Mouse (Mus musculus) forebrain, embryonic 14.5 days (tissue): ENCODE results near the gene Trappc10. TPM values are rescaled to one million over a fixed set of nuclear protein-coding genes. Genes with fewer than 3 reads are reported as not detected.

ENCODE experiments used
- ATAC-seq: fragments of 200-750 bp; cut with Nextera tagmentation; 2 replicates; pipeline ENCODE4 v1.8.0; 2017; ENCODE audit warnings: mild to moderate bottlenecking, moderate library complexity
- DNase-seq: peaks from one replicate; pipeline ENCODE4 v3.0.0-alpha.2; 2015; ENCODE audit warnings: low spot score
- H3K27ac ChIP-seq: fragments of 300-500 bp; sonication (generic); 2 replicates; pipeline ENCODE4 v1.5.1; 2014; ENCODE audit warnings: low read depth, mild to moderate bottlenecking, control low read depth, low read length, moderate library complexity
- H3K27me3 ChIP-seq: fragments of 300-500 bp; sonication (generic); replicated peaks from 2 replicates; pipeline ENCODE4 v1.6.1; 2014; ENCODE audit warnings: low read length, control low read depth, mixed read lengths; ENCODE audit not compliant: control insufficient read depth, insufficient read depth
- H3K36me3 ChIP-seq: fragments of 300-500 bp; sonication (generic); 2 replicates; pipeline ENCODE4 v1.6.1; 2014; ENCODE audit warnings: low read length, control low read depth; ENCODE audit not compliant: control insufficient read depth, insufficient read depth
- H3K4me1 ChIP-seq: fragments of 300-500 bp; sonication (generic); 2 replicates; pipeline ENCODE4 v1.6.1; 2014; ENCODE audit warnings: antibody characterized with exemption, low read length, control low read depth; ENCODE audit not compliant: control insufficient read depth, insufficient read depth
- H3K4me2 ChIP-seq: fragments of 300-500 bp; sonication (generic); 2 replicates; pipeline ENCODE4 v1.6.1; 2014; ENCODE audit warnings: mild to moderate bottlenecking, control low read depth, low read length
- H3K4me3 ChIP-seq: fragments of 300-500 bp; sonication (generic); 2 replicates; pipeline ENCODE4 v1.5.1; 2014; ENCODE audit warnings: low read depth, low read length, control low read depth
- H3K9ac ChIP-seq: fragments of 300-500 bp; sonication (generic); 2 replicates; pipeline ENCODE4 v1.6.1; 2014; ENCODE audit warnings: mild to moderate bottlenecking, low read length, control low read depth, moderate library complexity
- H3K9me3 ChIP-seq: fragments of 300-500 bp; sonication (generic); replicated peaks from 2 replicates; pipeline ENCODE4 v1.6.1; 2016; ENCODE audit warnings: low read length, control low read depth, mixed read lengths; ENCODE audit not compliant: control insufficient read depth
- WGBS: fragments of 180-500 bp; shearing (Covaris S2); extraction: QIAGEN DNeasy Blood & Tissue Kit; methylation state at CpG from one replicate; pipeline ENCODE4 v1.1.7; 2014; 5-methylcytosine and 5-hydroxymethylcytosine counted together
- polyA plus RNA-seq: library from polyadenylated mRNA; unstranded; fragments of >200 nt; fragmentation: Nextera tagmentation; extraction: Ambion mirVana; gene quantifications from 2 replicates; pipeline ENCODE4 v1.2.1, GENCODE M21; 2014

The Trappc10 gene
- polyA plus RNA-seq, 1 experiment from 2014 or later, result 19.9 TPM

DNA sequence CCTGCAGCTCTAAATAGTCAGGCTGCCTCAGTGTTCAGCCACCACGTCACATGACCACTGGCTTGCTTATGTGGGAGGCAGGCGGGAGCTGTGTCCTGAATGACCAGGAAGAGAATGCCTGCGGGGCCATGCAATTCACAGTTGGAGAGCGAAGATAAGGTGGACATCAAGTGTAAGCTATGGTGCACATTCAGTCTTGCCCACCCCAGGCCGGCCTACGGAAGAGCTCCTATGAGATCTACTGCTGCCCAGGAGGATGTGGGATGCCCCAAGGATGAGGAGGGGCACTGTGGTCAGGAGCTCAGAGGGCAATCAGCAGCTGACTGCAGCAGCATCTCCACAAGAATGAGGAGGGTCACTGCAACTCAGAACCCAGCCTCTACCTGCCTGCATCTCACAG is 41.0 kb upstream of the Trappc10 start:
- WGBS, result 88% methylated on average over 6 of the region's 6 CpGs
- DNase-seq, result no peak
- Histone ChIP-seq H3K4me1 (no peaks in the 10 kb centered on the region), H3K27me3 (no peaks in the 10 kb centered on the region), H3K9ac (no peak overlapping the region), H3K4me2 (no peak overlapping the region), H3K36me3 (peaks cover 69% of the 10 kb centered on the region), H3K27ac (no peak overlapping the region), H3K9me3 (no peaks in the 10 kb centered on the region), H3K4me3 (no peak overlapping the region)
- ATAC-seq, result no peak

DNA sequence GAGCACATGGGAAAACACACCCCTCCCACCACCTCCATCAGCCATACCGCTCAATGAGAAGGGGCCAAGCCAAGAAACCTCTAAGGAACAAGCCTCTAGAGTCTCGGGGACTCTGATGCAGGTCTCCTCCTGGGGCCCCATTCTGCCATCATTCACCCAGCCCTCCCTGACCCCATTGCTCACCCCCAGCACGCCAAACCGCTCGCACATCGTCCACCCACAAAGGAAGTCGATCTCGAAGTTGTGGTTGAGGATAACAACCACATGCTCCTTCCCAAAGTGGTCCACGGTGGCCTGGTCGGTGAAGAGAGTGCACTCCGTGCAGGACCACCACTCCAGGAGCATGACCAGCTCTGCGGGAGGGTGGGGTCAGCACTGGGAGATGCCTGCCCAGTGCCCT is 40.4 kb upstream of the Trappc10 start:
- DNase-seq (no peak), ATAC-seq (no peak)
- Histone ChIP-seq H3K27me3 (no peaks in the 10 kb centered on the region), H3K36me3 (peaks cover 75% of the 10 kb centered on the region), H3K27ac (no peak overlapping the region), H3K9me3 (no peaks in the 10 kb centered on the region), H3K9ac (no peak overlapping the region), H3K4me2 (no peak overlapping the region), H3K4me1 (no peaks in the 10 kb centered on the region), H3K4me3 (no peak overlapping the region)
- WGBS, result 93% methylated on average over 12 of the region's 12 CpGs

DNA sequence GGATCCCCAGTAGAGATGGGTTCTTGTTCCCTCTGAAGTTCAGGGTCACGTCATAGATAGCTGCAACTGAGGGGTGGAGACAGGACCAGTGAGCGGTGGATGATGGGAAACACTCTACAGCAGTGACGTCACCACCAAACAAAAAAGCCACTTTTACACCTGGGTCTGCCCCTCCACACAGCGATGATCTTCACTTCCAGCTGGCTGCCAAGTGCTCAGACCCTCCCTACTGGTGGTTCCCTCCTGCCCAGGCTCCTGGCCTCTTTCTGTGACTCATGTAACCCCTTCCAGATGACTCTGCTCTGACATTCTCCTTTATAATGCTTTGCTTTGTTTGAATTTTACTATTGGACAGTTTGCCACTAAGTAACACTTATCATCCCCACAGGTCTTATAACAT is 38.0 kb upstream of the Trappc10 start:
- Histone ChIP-seq H3K27me3 (no peaks in the 10 kb centered on the region), H3K36me3 (peaks cover 83% of the 10 kb centered on the region), H3K27ac (no peak overlapping the region), H3K4me1 (no peaks in the 10 kb centered on the region), H3K4me2 (no peak overlapping the region), H3K9ac (no peak overlapping the region), H3K9me3 (no peaks in the 10 kb centered on the region), H3K4me3 (no peak overlapping the region)
- no peak for ATAC-seq
- WGBS, result 91% methylated on average over 4 of the region's 4 CpGs
- no peak for DNase-seq

DNA sequence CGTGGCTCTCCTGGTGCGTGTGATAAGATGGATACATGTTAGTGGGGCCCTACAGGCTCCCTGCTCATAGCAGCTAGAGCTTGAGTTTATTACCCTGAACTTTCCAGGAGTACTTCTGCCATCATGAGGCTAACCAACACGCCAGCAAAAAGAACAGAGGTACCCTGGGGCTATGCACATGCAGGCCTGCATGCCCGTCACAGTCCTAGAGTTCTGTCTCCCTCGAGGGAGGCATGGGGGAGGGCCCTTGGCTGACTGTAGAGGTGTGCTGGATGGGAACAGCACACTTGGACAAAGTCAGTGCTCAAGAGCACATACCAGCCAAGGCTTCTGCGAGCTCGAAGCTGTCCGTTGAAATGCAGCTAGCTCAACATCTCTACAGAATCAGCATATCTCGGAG is 36.0 kb upstream of the Trappc10 start:
- Histone ChIP-seq H3K36me3 (peaks cover 80% of the 10 kb centered on the region), H3K9me3 (no peaks in the 10 kb centered on the region), H3K4me2 (no peak overlapping the region), H3K4me3 (no peak overlapping the region), H3K9ac (no peak overlapping the region), H3K27me3 (no peaks in the 10 kb centered on the region), H3K4me1 (no peaks in the 10 kb centered on the region), H3K27ac (no peak overlapping the region)
- no peak for DNase-seq
- no peak for ATAC-seq
- WGBS, result 88% methylated on average over 9 of the region's 9 CpGs

DNA sequence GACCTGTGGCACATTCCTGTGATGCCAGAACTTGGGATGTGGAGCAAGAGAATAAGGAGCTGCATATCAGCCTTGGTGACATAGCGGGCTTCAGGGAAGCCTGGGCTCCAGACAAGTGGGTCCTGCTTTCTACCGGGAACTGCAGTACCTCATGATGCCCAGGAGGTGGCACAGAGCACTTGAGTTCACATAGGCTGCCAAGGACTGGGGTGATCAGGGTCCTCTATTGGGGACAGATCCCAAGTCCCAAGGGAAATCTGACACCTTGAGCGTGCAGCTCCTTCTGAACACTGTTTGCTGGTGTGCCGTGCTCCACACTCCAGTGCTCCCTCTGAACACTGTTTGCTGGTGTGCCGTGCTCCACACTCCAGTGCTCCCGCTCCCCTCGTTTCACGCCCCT is 34.8 kb upstream of the Trappc10 start:
- no peak overlapping the region for H3K9ac ChIP-seq
- peaks cover 75% of the 10 kb centered on the region for H3K36me3 ChIP-seq
- 43% methylated on average over 8 of the region's 8 CpGs for WGBS
- no peaks in the 10 kb centered on the region for H3K27me3 ChIP-seq
- DNase-seq (peak; percentile 86), ATAC-seq (peak; percentile 84)
- no peak overlapping the region for H3K4me3 ChIP-seq
- no peaks in the 10 kb centered on the region for H3K4me1 ChIP-seq
- no peaks in the 10 kb centered on the region for H3K9me3 ChIP-seq
- no peak overlapping the region for H3K27ac ChIP-seq
- no peak overlapping the region for H3K4me2 ChIP-seq

DNA sequence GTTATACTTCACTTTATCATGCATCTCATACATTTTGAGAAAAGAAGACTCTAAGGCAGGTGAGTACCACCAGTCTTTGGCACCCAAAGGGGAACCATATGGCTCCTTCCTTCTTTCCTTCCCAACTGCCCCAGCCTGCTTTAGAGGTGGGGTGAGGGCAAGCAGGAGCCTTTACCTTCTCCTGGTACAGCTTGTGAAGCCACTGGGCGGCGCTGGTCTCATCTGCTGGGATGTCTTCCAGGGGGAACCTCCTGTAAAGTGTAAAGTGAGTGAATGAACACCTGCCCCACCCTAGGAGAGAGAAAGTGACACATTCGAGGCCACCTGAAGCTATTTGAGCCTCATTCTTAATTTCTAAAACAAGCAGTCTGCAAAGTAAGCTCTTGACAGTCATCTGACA is 33.4 kb upstream of the Trappc10 start:
- Histone ChIP-seq H3K9me3 (no peaks in the 10 kb centered on the region), H3K27ac (no peak overlapping the region), H3K4me2 (no peak overlapping the region), H3K36me3 (peaks cover 75% of the 10 kb centered on the region), H3K4me1 (no peaks in the 10 kb centered on the region), H3K27me3 (no peaks in the 10 kb centered on the region), H3K4me3 (no peak overlapping the region), H3K9ac (no peak overlapping the region)
- no peak for DNase-seq
- no peak for ATAC-seq
- WGBS, result 79% methylated on average over 3 of the region's 3 CpGs

DNA sequence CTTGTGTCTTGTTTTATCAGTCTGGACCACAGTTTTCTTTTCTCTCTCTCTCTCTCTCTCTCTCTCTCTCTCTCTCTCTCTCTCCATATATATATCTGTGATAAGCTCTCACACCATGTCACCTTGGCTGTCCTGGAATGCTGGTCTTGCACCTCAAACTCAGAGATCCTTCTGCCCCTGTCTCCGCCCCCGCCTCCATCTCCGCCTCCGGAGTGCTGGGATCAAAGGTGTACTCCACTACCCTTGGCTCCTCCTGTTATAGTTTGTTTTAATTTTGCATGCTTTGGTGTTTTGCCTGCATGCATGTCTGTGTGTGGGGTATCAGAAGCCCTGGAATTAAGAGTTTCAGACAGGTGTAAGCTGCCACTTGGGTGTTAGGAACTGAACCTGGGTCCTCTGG is 31.8 kb upstream of the Trappc10 start:
- Histone ChIP-seq H3K4me3 (no peak overlapping the region), H3K4me1 (no peaks in the 10 kb centered on the region), H3K27ac (no peak overlapping the region), H3K36me3 (peaks cover 71% of the 10 kb centered on the region), H3K27me3 (no peaks in the 10 kb centered on the region), H3K4me2 (no peak overlapping the region), H3K9ac (no peak overlapping the region), H3K9me3 (no peaks in the 10 kb centered on the region)
- no peak for DNase-seq
- WGBS, result 97% methylated on average over 4 of the region's 4 CpGs
- ATAC-seq, result no peak

DNA sequence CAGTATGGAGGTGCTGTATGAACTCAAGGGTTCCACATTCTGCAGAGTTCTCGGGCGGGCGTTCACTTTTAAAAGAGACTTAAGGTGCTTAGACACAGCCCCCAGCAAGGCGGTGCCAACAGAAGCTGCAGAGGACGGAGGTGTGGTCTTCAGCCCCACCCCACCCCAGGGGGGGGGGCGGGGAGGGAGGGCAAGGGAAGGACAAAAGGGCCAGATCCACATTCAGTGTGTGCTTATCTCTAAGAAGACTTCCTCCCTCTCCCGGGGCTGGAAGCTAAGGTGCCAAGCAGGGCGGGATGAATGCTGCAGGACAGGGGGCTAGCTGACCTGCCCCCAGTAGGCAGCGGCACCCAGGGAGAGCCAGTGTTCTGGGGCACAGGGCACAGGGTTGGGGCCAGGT is 28.5 kb upstream of the Trappc10 start:
- no peak overlapping the region for H3K4me2 ChIP-seq
- H3K4me3 ChIP-seq, result no peak overlapping the region
- DNase-seq, result no peak
- WGBS, result 26% methylated on average over 8 of the region's 9 CpGs
- H3K27ac ChIP-seq, result no peak overlapping the region
- H3K4me1 ChIP-seq, result no peaks in the 10 kb centered on the region
- H3K9ac ChIP-seq, result no peak overlapping the region
- ATAC-seq, result no peak
- H3K27me3 ChIP-seq, result no peaks in the 10 kb centered on the region
- H3K9me3 ChIP-seq, result no peaks in the 10 kb centered on the region
- H3K36me3 ChIP-seq, result peaks cover 63% of the 10 kb centered on the region

DNA sequence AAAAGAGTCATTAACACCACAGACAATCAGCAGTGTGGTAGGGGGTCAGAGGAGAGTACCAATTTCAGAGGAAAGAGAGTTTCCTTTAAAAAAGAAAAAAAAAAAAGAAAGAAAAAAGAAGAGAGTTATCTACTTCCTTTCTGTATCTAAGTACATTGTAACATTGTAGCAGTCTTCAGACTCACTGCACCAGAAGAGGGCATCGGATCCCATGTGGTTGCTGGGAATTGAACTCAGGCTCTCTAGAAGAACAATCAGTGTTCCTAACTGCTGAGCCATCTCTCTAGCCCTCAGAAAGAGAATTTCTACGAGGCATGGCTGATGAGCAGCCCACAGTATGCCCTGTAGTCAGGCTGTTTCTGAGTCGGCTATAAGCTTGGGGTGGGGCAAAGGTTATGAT is 21.4 kb upstream of the Trappc10 start:
- no peak overlapping the region for H3K4me2 ChIP-seq
- H3K27me3 ChIP-seq, result no peaks in the 10 kb centered on the region
- DNase-seq, result no peak
- no peak for ATAC-seq
- peaks cover 11% of the 10 kb centered on the region for H3K36me3 ChIP-seq
- no peak overlapping the region for H3K4me3 ChIP-seq
- no peaks in the 10 kb centered on the region for H3K4me1 ChIP-seq
- 72% methylated on average over 3 of the region's 3 CpGs for WGBS
- H3K27ac ChIP-seq, result no peak overlapping the region
- H3K9ac ChIP-seq, result no peak overlapping the region
- H3K9me3 ChIP-seq, result no peaks in the 10 kb centered on the region

DNA sequence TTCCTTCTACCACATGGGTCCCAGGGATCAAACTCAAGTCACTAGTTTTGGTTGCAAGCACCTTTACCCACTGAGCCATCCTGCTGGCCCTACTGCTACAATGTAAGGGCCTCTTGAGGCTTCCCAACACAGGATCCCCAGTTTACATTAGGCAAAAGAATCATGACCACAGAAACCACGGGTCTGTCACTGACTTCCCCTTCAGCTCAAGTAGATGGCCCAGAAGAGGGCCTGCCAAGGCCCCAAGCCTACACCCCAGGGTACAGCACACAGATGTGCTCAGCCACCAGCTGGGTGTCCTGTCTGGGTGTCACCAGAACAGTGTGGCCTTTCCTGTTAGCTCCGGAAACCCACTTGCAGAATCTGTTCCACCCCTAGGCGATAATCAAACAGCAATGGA is 20.3 kb upstream of the Trappc10 start:
- Histone ChIP-seq H3K4me2 (no peak overlapping the region), H3K4me3 (no peak overlapping the region), H3K27me3 (no peaks in the 10 kb centered on the region), H3K9me3 (no peaks in the 10 kb centered on the region), H3K9ac (no peak overlapping the region), H3K4me1 (no peaks in the 10 kb centered on the region), H3K36me3 (no peaks in the 10 kb centered on the region), H3K27ac (no peak overlapping the region)
- 89% methylated on average over 3 of the region's 3 CpGs for WGBS
- ATAC-seq (no peak), DNase-seq (no peak)
